Mouse (Mus musculus): Measurements from ENCODE around the gene Fcgrt. TPM values are rescaled to one million over a fixed set of nuclear protein-coding genes. Genes with fewer than 3 reads are reported as not detected.

Fcgrt gene
- total and polyA plus RNA-seq, 3 experiments = 0.13 to 0.16 TPM; not detected in 1

GRCm38 (mm10) chr7:45092048-45092447, 11.6 kb downstream of the Fcgrt start, which contains the start of gene Rcn3:
Rcn3 (minus strand) TSS chr7:45092221.
- no peak for TF ChIP-seq POLR2A (IDR thresholded peaks at IDR 0.05; ENCODE audit: low read depth, low read length)
- TF ChIP-seq E2F4 (IDR thresholded peaks at IDR 0.05; ENCODE audit: insufficient replicate concordance, low read depth, low read length) = no peak
- no peak for TF ChIP-seq ZKSCAN1 (IDR thresholded peaks at IDR 0.05; ENCODE audit: borderline replicate concordance, low read depth, low read length)
- no peak for TF ChIP-seq KAT2A (IDR thresholded peaks at IDR 0.05; ENCODE audit: insufficient replicate concordance, low read length)
- TF ChIP-seq USF1 (IDR thresholded peaks at IDR 0.05; ENCODE audit: low read depth, low read length) = no peak
- no peak for TF ChIP-seq TCF12 (IDR thresholded peaks at IDR 0.05; ENCODE audit: low read depth, low read length)
- no peak for TF ChIP-seq POLR2AphosphoS2 (IDR thresholded peaks at IDR 0.05; ENCODE audit: low read depth, low read length)
- no peak for TF ChIP-seq CTCF (conservative IDR thresholded peaks at IDR 0.05 in 1 of 2, IDR thresholded peaks at IDR 0.05 in 1 of 2; ENCODE audit: low read depth in 2 of 2, low read length in 2 of 2)
- in situ Hi-C loops (cut with MboI; ENCODE audit: low pct_ligation_motif_present, low pct_unique_long_range_greater_than_20kb, low sequenced_read_pairs) = no loop called here
- dilution Hi-C loops (cut with MboI; ENCODE audit: extremely low pct_ligation_motif_present, extremely low pct_unique_long_range_greater_than_20kb, low sequenced_read_pairs) = no loop called here
- H3K4me2 ChIP-seq (ENCODE audit: insufficient read depth, low read depth, poor library complexity, severe bottlenecking) = no peak within 1 kb of the TSS
- H3K4me3 ChIP-seq (replicated peaks in 1 of 3; ENCODE audit: low read depth in 2 of 3, low read length in 2 of 3, poor library complexity in 1 of 3) = no peak within 1 kb of the TSS
- H3K4me1 ChIP-seq (ENCODE audit: control insufficient read depth in 1 of 2, insufficient read depth in 2 of 2) = peaks cover 3 to 16% of the 10 kb centered on the region in 2 experiments
- H3K9ac ChIP-seq (ENCODE audit: insufficient read depth, low read depth) = no peak within 1 kb of the TSS
- no peaks in the 10 kb centered on the region for H3K9me3 ChIP-seq (replicated peaks; ENCODE audit: low read length)
- no peaks in the 10 kb centered on the region for H3K27me3 ChIP-seq (replicated peaks)
- H3K79me2 ChIP-seq (replicated peaks; ENCODE audit: control insufficient read depth, extremely low read depth, insufficient read depth, poor library complexity, severe bottlenecking) = no peaks in the 10 kb centered on the region
- no peak within 1 kb of the TSS for H3K27ac ChIP-seq (ENCODE audit: insufficient read depth, low read depth)
- no peaks in the 10 kb centered on the region for H3K36me3 ChIP-seq (replicated peaks in 1 of 2; ENCODE audit: control insufficient read depth in 1 of 2, insufficient read depth in 1 of 2, low read length in 1 of 2)
- DNase-seq (ENCODE audit: extremely low read depth) = no peak

GRCm38 (mm10) chr7:45091001-45091990, 12.4 kb downstream of the Fcgrt start:
- Histone ChIP-seq H3K9me3 (replicated peaks; ENCODE audit: low read length) (no peaks in the 10 kb centered on the region), H3K4me3 (replicated peaks in 1 of 3; ENCODE audit: low read depth in 2 of 3, low read length in 2 of 3, poor library complexity in 1 of 3) (no peak overlapping the region), H3K79me2 (replicated peaks; ENCODE audit: control insufficient read depth, extremely low read depth, insufficient read depth, poor library complexity, severe bottlenecking) (no peaks in the 10 kb centered on the region), H3K27ac (ENCODE audit: insufficient read depth, low read depth) (no peak overlapping the region), H3K9ac (ENCODE audit: insufficient read depth, low read depth) (no peak overlapping the region), H3K36me3 (replicated peaks in 1 of 2; ENCODE audit: control insufficient read depth in 1 of 2, insufficient read depth in 1 of 2, low read length in 1 of 2) (no peaks in the 10 kb centered on the region), H3K4me1 (ENCODE audit: control insufficient read depth in 1 of 2, insufficient read depth in 2 of 2) (peaks cover 3 to 16% of the 10 kb centered on the region in 2 experiments), H3K27me3 (replicated peaks) (no peaks in the 10 kb centered on the region), H3K4me2 (ENCODE audit: insufficient read depth, low read depth, poor library complexity, severe bottlenecking) (no peak overlapping the region)
- no peak for TF ChIP-seq BHLHE40 (IDR thresholded peaks at IDR 0.05; ENCODE audit: low read depth, low read length)
- TF ChIP-seq MEF2A (IDR thresholded peaks at IDR 0.05; ENCODE audit: borderline replicate concordance, low read depth, low read length) = no peak
- no peak for TF ChIP-seq CHD1 (IDR thresholded peaks at IDR 0.05; ENCODE audit: low read depth, low read length)
- TF ChIP-seq ZC3H11A (IDR thresholded peaks at IDR 0.05; ENCODE audit: low read depth, low read length) = no peak
- no peak for TF ChIP-seq MAFK (IDR thresholded peaks at IDR 0.05; ENCODE audit: insufficient replicate concordance, low read length)
- TF ChIP-seq ETS1 (conservative IDR thresholded peaks at IDR 0.05; ENCODE audit: low read depth, low read length) = no peak
- no peak for TF ChIP-seq POLR2AphosphoS2 (IDR thresholded peaks at IDR 0.05; ENCODE audit: low read depth, low read length)
- TF ChIP-seq UBTF (IDR thresholded peaks at IDR 0.05; ENCODE audit: low read depth, low read length) = no peak
- TF ChIP-seq NELFE (IDR thresholded peaks at IDR 0.05; ENCODE audit: low read depth, low read length) = no peak
- dilution Hi-C loops (cut with MboI; ENCODE audit: extremely low pct_ligation_motif_present, extremely low pct_unique_long_range_greater_than_20kb, low sequenced_read_pairs) (no loop called here), in situ Hi-C loops (cut with MboI; ENCODE audit: low pct_ligation_motif_present, low pct_unique_long_range_greater_than_20kb, low sequenced_read_pairs) (no loop called here)
- DNase-seq (ENCODE audit: extremely low read depth) = no peak
